Mouse (Mus musculus) heart, adult 11 months (tissue): ENCODE measurements around the gene Slc36a2.

ENCODE experiments used
- DNase-seq: peaks from one replicate; pipeline ENCODE4 v3.0.0; 2022

The Slc36a2 gene

GRCm38 (mm10) chr11:55184733-55185291, at the start of gene Slc36a2:
Slc36a2 (minus strand) TSS chr11:55185077.
- no peak for DNase-seq

GRCm38 (mm10) chr11:55234288-55234687, 49.4 kb upstream of the Slc36a2 start:
- DNase-seq = no peak

- no peak for DNase-seq
Observed at GRCm38 (mm10) chr11:55231034-55231433, 46.2 kb upstream of the Slc36a2 start.

- DNase-seq = no peak
Observed at GRCm38 (mm10) chr11:55221306-55221705, 36.4 kb upstream of the Slc36a2 start.

GRCm38 (mm10) chr11:55218473-55218872, 33.6 kb upstream of the Slc36a2 start:
- no peak for DNase-seq

- DNase-seq = no peak
Observed at GRCm38 (mm10) chr11:55217880-55218279, 33.0 kb upstream of the Slc36a2 start.

- DNase-seq = no peak
Observed at GRCm38 (mm10) chr11:55217418-55217817, 32.5 kb upstream of the Slc36a2 start.

GRCm38 (mm10) chr11:55216830-55217229, 32.0 kb upstream of the Slc36a2 start:
- no peak for DNase-seq

- DNase-seq = no peak
Observed at GRCm38 (mm10) chr11:55216061-55216460, 31.2 kb upstream of the Slc36a2 start.

- peak; percentile 94 for DNase-seq
Observed at GRCm38 (mm10) chr11:55214978-55215377, 30.1 kb upstream of the Slc36a2 start.

- no peak for DNase-seq
Observed at GRCm38 (mm10) chr11:55214161-55214560, 29.3 kb upstream of the Slc36a2 start.

GRCm38 (mm10) chr11:55213518-55213917, 28.6 kb upstream of the Slc36a2 start:
- DNase-seq = no peak

GRCm38 (mm10) chr11:55209626-55210353, 24.9 kb upstream of the Slc36a2 start:
- peak; percentile 94 for DNase-seq

- DNase-seq = no peak
Observed at GRCm38 (mm10) chr11:55209032-55209431, 24.2 kb upstream of the Slc36a2 start.

GRCm38 (mm10) chr11:55208001-55208690, 23.3 kb upstream of the Slc36a2 start:
- DNase-seq = peak; percentile 97

GRCm38 (mm10) chr11:55204602-55205001, 19.7 kb upstream of the Slc36a2 start:
- DNase-seq = no peak

GRCm38 (mm10) chr11:55204159-55204596, 19.3 kb upstream of the Slc36a2 start, which contains the start of gene Slc36a1:
Slc36a1 (plus strand) TSS chr11:55204350.
- peak; percentile 99 for DNase-seq

GRCm38 (mm10) chr11:55197740-55198510, 13.0 kb upstream of the Slc36a2 start:
- DNase-seq = no peak

- DNase-seq = no peak
Observed at GRCm38 (mm10) chr11:55197086-55197485, 12.2 kb upstream of the Slc36a2 start.

- DNase-seq = no peak
Observed at GRCm38 (mm10) chr11:55190216-55190615, 5.3 kb upstream of the Slc36a2 start.

- no peak for DNase-seq
Observed at GRCm38 (mm10) chr11:55187777-55188176, 2.9 kb upstream of the Slc36a2 start.

GRCm38 (mm10) chr11:55187292-55187691, 2.4 kb upstream of the Slc36a2 start:
- peak; percentile 91 for DNase-seq

GRCm38 (mm10) chr11:55184246-55184645, 631 bp downstream of the Slc36a2 start:
- DNase-seq = no peak
